ENCODE assay signal across 12 mouse cellular contexts in genomic region chr17:71252101-71252500, GRCm38 (mm10). TPM values are rescaled to one million over a fixed set of nuclear protein-coding genes. Genes with fewer than 3 reads are reported as not detected.
DNase-seq lines count a peak whose midpoint lies in the region; ATAC-seq lines count a peak whose summit lies in the region.
"Had no signal": no experiment of that assay in that cellular context is flagged by ENCODE, and none has a peak within 500 bp of the region (broad histone marks: within the 10 kb centered on the region; RNA-seq: fewer than 3 reads in every experiment).

No protein-coding gene starts in this region.

- H3K4me2 ChIP-seq in kidney, embryonic 16.5 days (replicated peaks; ENCODE audit: low read depth, low read length) = no peak overlapping the region
- H3K4me2 ChIP-seq in embryonic facial prominence, embryonic 11.5 days (ENCODE audit: low read depth, low read length) = no peak overlapping the region
- no peak overlapping the region for H3K4me2 ChIP-seq in limb, embryonic 13.5 days (replicated peaks)
- no peak overlapping the region for H3K4me2 ChIP-seq in midbrain, embryonic 13.5 days (replicated peaks)

- H3K27ac ChIP-seq in kidney, embryonic 16.5 days (ENCODE audit: low read length) = peak overlapping the region; percentile 54
- peak overlapping the region; percentile 68 for H3K27ac ChIP-seq in embryonic facial prominence, embryonic 11.5 days (replicated peaks; ENCODE audit: low read depth, low read length)
- peak overlapping the region; percentile 81 for H3K27ac ChIP-seq in limb, embryonic 13.5 days
- H3K27ac ChIP-seq in midbrain, embryonic 13.5 days = no peak overlapping the region
- H3K27ac ChIP-seq: layer of hippocampus, adult 2 months had no signal

- no peak for ATAC-seq in kidney, embryonic 16.5 days (ENCODE audit: low FRiP score, low TSS enrichment)
- ATAC-seq in embryonic facial prominence, embryonic 11.5 days (replicated peaks; ENCODE audit: insufficient number of reproducible peaks, low FRiP score, low TSS enrichment, low read depth) = no peak
- peak; percentile 29 for ATAC-seq in limb, embryonic 13.5 days (ENCODE audit: low FRiP score, low read depth)
- no peak for ATAC-seq in midbrain, embryonic 13.5 days

- H3K9ac ChIP-seq in kidney, embryonic 16.5 days (replicated peaks; ENCODE audit: low read length) = no peak overlapping the region
- no peak overlapping the region for H3K9ac ChIP-seq in embryonic facial prominence, embryonic 11.5 days (replicated peaks; ENCODE audit: low read length)
- H3K9ac ChIP-seq in limb, embryonic 13.5 days = no peak overlapping the region; the same call in 1 of the 2 replicates
- no peak overlapping the region for H3K9ac ChIP-seq in midbrain, embryonic 13.5 days (replicated peaks)

- DNase-seq in heart, adult 11 months = peak; percentile 90
- DNase-seq in heart, postnatal 25 days (ENCODE audit: low spot score) = no peak
- no peak for DNase-seq in kidney, adult 18-20 months
- peak; percentile 55 for DNase-seq in embryonic facial prominence, embryonic 11.5 days (ENCODE audit: low spot score)
- DNase-seq: cerebellum, postnatal 36 days; gastrocnemius, postnatal 25 days; lung, postnatal 14 days; right cerebral cortex, postnatal 25 days had no signal

- H3K27me3 ChIP-seq in kidney, embryonic 16.5 days (ENCODE audit: insufficient read depth, low read length) = no peaks in the 10 kb centered on the region
- H3K27me3 ChIP-seq in embryonic facial prominence, embryonic 11.5 days (ENCODE audit: control insufficient read depth, insufficient read depth, low read length) = no peaks in the 10 kb centered on the region
- no peaks in the 10 kb centered on the region for H3K27me3 ChIP-seq in limb, embryonic 13.5 days
- no peaks in the 10 kb centered on the region for H3K27me3 ChIP-seq in midbrain, embryonic 13.5 days

- no peaks in the 10 kb centered on the region for H3K9me3 ChIP-seq in kidney, embryonic 16.5 days (ENCODE audit: low read length)
- no peaks in the 10 kb centered on the region for H3K9me3 ChIP-seq in embryonic facial prominence, embryonic 11.5 days (replicated peaks; ENCODE audit: control insufficient read depth, low read length)
- no peaks in the 10 kb centered on the region for H3K9me3 ChIP-seq in limb, embryonic 13.5 days
- H3K9me3 ChIP-seq in midbrain, embryonic 13.5 days = no peaks in the 10 kb centered on the region

- H3K4me1 ChIP-seq in kidney, embryonic 16.5 days (ENCODE audit: insufficient read depth, low read length) = peaks cover 39% of the 10 kb centered on the region
- H3K4me1 ChIP-seq in embryonic facial prominence, embryonic 11.5 days (ENCODE audit: control insufficient read depth, insufficient read depth, low read length) = peaks cover 7% of the 10 kb centered on the region
- H3K4me1 ChIP-seq in limb, embryonic 13.5 days = peaks cover 76% of the 10 kb centered on the region
- H3K4me1 ChIP-seq in midbrain, embryonic 13.5 days (replicated peaks) = 0 out of 2 replicates have a peak, but pooled peaks cover 2% of the 10 kb centered on the region

- 69% methylated on average over 9 of the region's 9 CpGs for WGBS in kidney, embryonic 16.5 days
- WGBS in embryonic facial prominence, embryonic 11.5 days = 55% methylated on average over 9 of the region's 9 CpGs
- 44% methylated on average over 9 of the region's 9 CpGs for WGBS in limb, embryonic 13.5 days
- WGBS in midbrain, embryonic 13.5 days = 90% methylated on average over 9 of the region's 9 CpGs

- H3K36me3 ChIP-seq in kidney, embryonic 16.5 days (ENCODE audit: insufficient read depth, low read length) = peaks cover 22% of the 10 kb centered on the region
- peaks cover 5% of the 10 kb centered on the region; the same call in 1 of the 2 replicates for H3K36me3 ChIP-seq in embryonic facial prominence, embryonic 11.5 days (replicated peaks; ENCODE audit: control insufficient read depth, insufficient read depth, low read depth, low read length)
- H3K36me3 ChIP-seq in limb, embryonic 13.5 days = peaks cover 35% of the 10 kb centered on the region
- H3K36me3 ChIP-seq in midbrain, embryonic 13.5 days = peaks cover 37% of the 10 kb centered on the region

- intact Hi-C loops in heart, postnatal 25 days (cut with DNase I) = loop anchor here (5.0 kb wide), 1 partner anchor 55 kb away; no protein-coding TSS in a partner anchor

- H3K4me3 ChIP-seq in kidney, embryonic 16.5 days (ENCODE audit: low read length) = no peak overlapping the region
- no peak overlapping the region for H3K4me3 ChIP-seq in embryonic facial prominence, embryonic 11.5 days (ENCODE audit: low read depth, low read length)
- no peak overlapping the region for H3K4me3 ChIP-seq in limb, embryonic 13.5 days
- no peak overlapping the region for H3K4me3 ChIP-seq in midbrain, embryonic 13.5 days (replicated peaks)
- H3K4me3 ChIP-seq: layer of hippocampus, adult 2 months had no signal

RNA-seq across cellular contexts. Expression of gene Emilin2, which starts 59.7 kb away (rescaled TPM):
- total RNA-seq in heart, postnatal 25 days (2021) = 10 to 100 TPM; 64.3 to 73.1 TPM
- polyA plus RNA-seq in kidney, embryonic 16.5 days (2015; fragmentation: Nextera tagmentation; extraction: Ambion mirVana) = 2.7 and 2.8 TPM in 2 replicates
- polyA plus RNA-seq in embryonic facial prominence, embryonic 11.5 days (2014; fragmentation: Nextera tagmentation; extraction: Ambion mirVana) = 16.9 and 19.9 TPM in 2 replicates
- polyA plus RNA-seq in limb, embryonic 13.5 days (2015; fragmentation: Nextera tagmentation; extraction: Ambion mirVana) = 18.6 and 19.1 TPM in 2 replicates
- 2.0 and 2.5 TPM in 2 replicates for polyA plus RNA-seq in midbrain, embryonic 13.5 days (2015; fragmentation: Nextera tagmentation; extraction: Ambion mirVana)

Comparison
In these comparisons a context has a peak if more than half of its experiments do, and no peak if none do; other contexts are left out.
1. DNase-seq: peak in heart, adult 11 months (single experiment) and embryonic facial prominence, embryonic 11.5 days (single experiment); none in heart, postnatal 25 days (single experiment) and kidney, adult 18-20 months (single experiment).